Mouse (Mus musculus) left cerebral cortex, postnatal 10 days (tissue): ENCODE measurements around the gene Relt. TPM values are rescaled to one million over a fixed set of nuclear protein-coding genes. Genes with fewer than 3 reads are reported as not detected.
A peak's percentile ranks its signal among the peaks of the same experiment; 100 is the strongest.

Experiments used
- DNase-seq, 2 experiments: peaks; one replicate each; pipeline ENCODE4 v3.0.0; 2021 to 2022; ENCODE audit warnings: low spot score in 2 of 2, mixed read lengths in 1 of 2; ENCODE audit errors: extremely low spot score in 1 of 2
- intact Hi-C: fragments of 180-260 bp; cut with DNase I; formaldehyde crosslinking; loops from one replicate; pipeline ENCODE4 v1.15.1; 2025
- total RNA-seq, 2 experiments: library from RNA; stranded (reverse); gene quantifications; 2 replicates each; pipeline ENCODE4 v1.2.3; 2021

Relt gene
- total RNA-seq, 2 experiments from 2014 or later: 9.0 to 9.4 TPM

GRCm38 (mm10) chr7:100881531-100881930, 18.3 kb upstream of the Relt start:
- peak in 1 of 2 experiments; percentile 22 for DNase-seq
- intact Hi-C loops: no loop called here

GRCm38 (mm10) chr7:100879595-100879994, 16.3 kb upstream of the Relt start:
- intact Hi-C loops: no loop called here
- peak in 1 of 2 experiments; percentile 89 for DNase-seq

DNA sequence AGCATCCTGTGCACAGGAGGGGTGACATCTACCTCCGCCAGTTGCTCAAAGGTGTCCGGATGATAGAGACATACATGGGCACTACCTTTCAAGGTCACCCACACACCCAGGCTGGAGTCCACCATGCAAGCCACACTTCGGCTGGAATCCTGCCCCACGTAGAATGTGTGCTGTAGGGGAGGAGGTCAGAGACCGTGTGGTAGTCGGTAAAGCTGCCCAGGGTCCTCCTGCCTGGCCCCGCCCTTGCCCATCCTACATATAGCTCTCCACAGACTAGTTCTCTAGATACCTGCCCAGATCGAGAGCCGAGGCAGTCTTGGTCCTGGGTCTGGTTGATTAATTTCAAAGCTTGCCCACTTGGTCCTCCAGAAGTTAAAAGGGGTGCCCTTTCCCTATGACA, 13.5 kb upstream of the Relt start:
- intact Hi-C loops: no loop called here
- no peak for DNase-seq

DNA sequence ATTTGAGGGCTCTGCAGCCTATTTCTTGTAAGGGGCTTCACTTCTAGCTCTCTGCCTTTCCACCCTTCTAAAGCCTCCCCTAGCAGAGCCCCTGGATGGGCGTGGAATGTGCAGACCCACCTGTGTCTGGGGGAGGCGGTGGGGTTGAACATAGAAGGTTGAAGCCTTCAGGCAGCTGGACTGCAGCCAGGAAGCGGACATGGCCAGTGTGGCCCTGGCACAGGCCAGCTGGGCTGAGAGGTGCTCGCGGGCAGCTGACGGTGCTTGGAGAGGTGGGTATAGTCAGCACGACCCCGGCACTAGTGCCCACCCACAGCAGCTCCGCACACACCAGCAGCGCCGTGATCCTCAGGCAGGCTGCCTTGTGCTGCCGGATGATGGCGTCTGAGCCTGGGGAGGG, 13.0 kb upstream of the Relt start:
- intact Hi-C loops: no loop called here

DNA sequence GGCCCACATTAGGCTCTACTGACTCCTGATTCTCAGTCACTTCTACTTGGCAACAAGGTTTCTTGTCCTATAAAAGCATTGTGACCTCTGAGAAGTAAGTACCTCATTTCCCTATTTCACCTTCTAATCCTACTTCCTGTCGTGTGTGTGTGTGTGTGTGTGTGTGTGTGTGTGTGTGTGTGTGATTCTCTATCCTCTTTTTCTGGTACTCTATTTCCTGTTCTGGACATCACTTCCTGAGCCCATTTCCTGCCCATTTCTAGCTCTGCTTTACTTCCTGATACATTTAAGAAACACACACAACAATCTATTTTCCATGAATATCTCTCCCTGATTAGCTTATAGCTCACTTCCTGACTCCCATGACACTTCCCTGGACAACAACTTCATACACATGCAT, 12.6 kb upstream of the Relt start:
- no peak for DNase-seq
- intact Hi-C loops: no loop called here

More for the DNA sequence above, 13.0 kb upstream of the Relt start:
- DNase-seq: peak in 1 of 2 experiments; percentile 59

DNA sequence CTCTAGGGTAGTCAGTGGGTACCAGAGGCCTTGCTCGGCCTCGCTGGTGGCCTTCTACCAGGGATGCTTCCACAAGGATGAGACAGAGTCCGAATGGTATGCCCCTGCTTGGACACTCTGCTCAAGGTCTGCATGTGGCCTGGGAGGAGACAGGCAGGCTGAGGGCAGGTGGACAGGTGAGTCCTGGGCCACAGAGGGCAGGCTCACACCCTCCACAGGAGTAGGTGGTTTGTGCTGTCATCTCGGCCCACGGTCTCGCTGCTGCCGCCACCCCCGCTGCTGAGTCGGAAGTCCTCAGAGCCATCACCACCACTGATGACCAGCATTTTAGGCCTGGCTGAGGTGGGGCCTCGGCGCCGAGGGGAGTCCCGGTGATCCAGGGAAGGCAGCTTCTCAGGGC, 10.0 kb upstream of the Relt start:
- intact Hi-C loops: no loop called here
- DNase-seq: no peak

DNA sequence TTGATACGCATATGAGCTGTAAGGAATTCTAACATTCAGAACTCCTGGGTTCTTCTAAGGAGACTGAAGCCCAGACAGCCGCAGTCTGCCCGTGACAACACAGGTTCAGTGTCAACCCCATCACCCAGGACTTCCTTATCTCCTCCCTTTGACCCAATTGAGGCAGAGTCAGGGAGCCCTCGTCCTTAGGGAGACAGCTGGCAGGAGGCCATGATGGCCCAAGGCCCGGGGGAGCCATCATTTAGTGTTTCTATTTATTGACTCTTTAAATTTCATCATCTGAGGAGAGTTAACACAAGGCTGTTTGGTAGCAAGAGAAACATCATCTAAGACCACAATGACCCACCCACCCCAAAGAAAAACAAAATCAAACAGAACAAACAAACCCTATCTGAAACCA, 8.6 kb upstream of the Relt start:
- intact Hi-C loops: no loop called here
- peak in 1 of 2 experiments; percentile 57 for DNase-seq

- intact Hi-C loops: no loop called here
- no peak for DNase-seq
Observed at GRCm38 (mm10) chr7:100871355-100871754, 8.1 kb upstream of the Relt start.

GRCm38 (mm10) chr7:100869877-100870629, 6.8 kb upstream of the Relt start:
- intact Hi-C loops: loop anchor here (10.0 kb wide), 2 partner anchors 185 to 345 kb away; no protein-coding TSS in a partner anchor
- DNase-seq: no peak

- no peak for DNase-seq
- intact Hi-C loops: loop anchor here (10.0 kb wide), 2 partner anchors 184 to 344 kb away; no protein-coding TSS in a partner anchor
Observed at GRCm38 (mm10) chr7:100868551-100868950, 5.3 kb upstream of the Relt start.

- no peak for DNase-seq
- intact Hi-C loops: loop anchor here (10.0 kb wide), 2 partner anchors 183 to 343 kb away; no protein-coding TSS in a partner anchor
Observed at GRCm38 (mm10) chr7:100867561-100867960, 4.3 kb upstream of the Relt start.

DNA sequence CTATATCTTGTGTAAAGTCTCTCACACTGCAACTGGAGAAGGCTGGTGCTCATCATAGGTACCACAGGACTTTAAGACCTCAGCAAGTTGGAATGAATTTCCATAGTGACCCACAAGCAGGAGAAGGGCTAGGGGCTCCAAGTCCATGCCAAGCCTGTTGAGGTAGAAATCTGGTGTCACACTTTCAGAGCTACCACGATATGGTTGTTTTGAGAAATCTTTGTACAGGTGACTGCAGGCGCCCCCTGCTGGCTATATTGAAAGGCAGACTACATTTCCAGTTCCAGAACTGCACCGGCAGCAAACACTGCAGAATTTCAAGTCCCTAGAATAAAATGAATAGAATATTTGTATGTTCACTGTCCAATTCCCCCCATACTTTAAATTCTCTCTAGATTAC, 3.4 kb upstream of the Relt start:
- intact Hi-C loops: loop anchor here (10.0 kb wide), 2 partner anchors 182 to 342 kb away; no protein-coding TSS in a partner anchor
- peak; percentile 71 to 73 for DNase-seq

GRCm38 (mm10) chr7:100862353-100862752, 893 bp downstream of the Relt start:
- intact Hi-C loops: loop anchor here (10.0 kb wide), 2 partner anchors 178 to 338 kb away; no protein-coding TSS in a partner anchor
- DNase-seq: no peak

- intact Hi-C loops: loop anchor here (10.0 kb wide), 2 partner anchors 176 to 336 kb away; no protein-coding TSS in a partner anchor
- DNase-seq: no peak
Observed at GRCm38 (mm10) chr7:100861209-100861608, 2.0 kb downstream of the Relt start.

DNA sequence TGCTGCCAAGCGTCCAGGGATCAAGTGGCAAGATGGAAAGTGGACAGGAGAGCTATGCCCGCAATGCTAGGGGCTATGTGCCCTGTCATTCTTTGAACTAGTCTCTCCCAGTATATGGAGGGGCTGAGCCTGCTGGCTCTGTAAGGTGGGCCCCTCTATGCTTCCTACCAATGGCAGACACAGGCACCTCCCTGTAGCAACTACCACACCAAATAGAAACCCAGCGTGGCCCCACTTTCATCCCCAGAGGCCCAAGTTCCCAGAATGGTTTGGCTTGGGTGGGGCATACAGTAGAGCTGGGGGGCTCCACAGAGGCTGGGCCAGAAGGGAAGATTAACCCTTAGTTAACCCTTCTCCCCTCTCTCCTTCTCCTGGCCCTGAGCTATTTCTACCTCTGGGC, 2.8 kb downstream of the Relt start:
- DNase-seq: no peak
- intact Hi-C loops: loop anchor here (10.0 kb wide), 2 partner anchors 176 to 336 kb away; no protein-coding TSS in a partner anchor

DNA sequence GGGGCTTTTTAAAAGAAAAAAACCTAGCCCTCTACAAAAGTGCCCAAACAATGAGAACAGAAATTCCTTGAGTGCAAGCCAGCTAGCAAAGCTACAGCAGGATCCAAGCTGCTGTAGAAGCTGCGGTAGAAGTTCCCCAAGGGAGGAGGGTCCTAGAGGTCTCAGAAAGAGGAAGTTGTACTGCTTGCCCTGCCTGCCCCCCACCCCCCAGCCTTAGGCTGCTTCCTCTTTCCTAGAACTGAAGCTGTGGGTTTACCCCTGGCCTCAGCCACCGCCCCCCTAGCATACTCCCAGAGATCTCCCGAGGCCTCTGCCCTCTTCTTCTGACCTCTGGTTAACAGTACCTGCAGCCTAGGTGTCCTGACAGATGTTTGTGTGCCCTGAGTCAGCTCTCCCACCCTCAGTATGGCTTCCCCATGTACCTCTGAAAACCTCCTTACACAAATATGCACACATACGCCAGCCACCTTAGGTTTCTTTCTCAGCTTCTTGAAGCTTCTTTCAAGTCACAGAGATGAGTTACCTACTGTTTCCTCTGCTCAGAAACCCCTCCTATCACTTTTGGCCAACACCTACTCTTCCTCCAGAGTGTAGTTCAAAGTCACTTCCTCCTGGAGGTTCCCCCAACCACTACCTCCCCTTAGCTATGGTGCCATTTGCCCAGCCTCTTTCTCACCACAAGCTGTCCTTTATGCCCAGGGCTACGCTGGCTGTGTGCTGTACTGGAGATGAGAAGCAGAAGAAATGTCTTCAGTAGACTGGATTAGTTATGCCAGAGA, 7.3 kb downstream of the Relt start:
- intact Hi-C loops: no loop called here
- peak in 1 of 2 experiments; percentile 68 for DNase-seq

- DNase-seq: no peak
- intact Hi-C loops: no loop called here
Observed at GRCm38 (mm10) chr7:100855300-100855699, 7.9 kb downstream of the Relt start.

DNA sequence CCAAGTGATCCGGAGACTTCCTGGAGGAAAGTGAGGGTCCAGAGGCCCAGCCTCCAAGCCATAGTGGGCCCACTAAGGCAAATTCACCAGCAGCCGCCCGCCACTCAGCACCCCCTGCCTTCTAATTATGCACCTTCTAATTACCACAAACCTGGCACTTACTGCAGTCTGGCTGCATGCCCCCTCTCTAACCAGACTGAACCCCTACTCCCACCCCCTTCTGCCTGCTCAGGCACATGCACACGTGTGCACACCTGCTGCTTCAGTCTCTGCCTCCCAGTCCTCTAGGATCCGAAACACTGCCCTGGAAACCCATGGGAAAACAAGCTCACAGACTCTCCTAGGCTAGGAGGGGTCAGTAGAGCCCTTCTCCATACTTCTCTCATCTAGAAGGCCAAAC, 8.4 kb downstream of the Relt start:
- intact Hi-C loops: no loop called here
- no peak for DNase-seq

DNA sequence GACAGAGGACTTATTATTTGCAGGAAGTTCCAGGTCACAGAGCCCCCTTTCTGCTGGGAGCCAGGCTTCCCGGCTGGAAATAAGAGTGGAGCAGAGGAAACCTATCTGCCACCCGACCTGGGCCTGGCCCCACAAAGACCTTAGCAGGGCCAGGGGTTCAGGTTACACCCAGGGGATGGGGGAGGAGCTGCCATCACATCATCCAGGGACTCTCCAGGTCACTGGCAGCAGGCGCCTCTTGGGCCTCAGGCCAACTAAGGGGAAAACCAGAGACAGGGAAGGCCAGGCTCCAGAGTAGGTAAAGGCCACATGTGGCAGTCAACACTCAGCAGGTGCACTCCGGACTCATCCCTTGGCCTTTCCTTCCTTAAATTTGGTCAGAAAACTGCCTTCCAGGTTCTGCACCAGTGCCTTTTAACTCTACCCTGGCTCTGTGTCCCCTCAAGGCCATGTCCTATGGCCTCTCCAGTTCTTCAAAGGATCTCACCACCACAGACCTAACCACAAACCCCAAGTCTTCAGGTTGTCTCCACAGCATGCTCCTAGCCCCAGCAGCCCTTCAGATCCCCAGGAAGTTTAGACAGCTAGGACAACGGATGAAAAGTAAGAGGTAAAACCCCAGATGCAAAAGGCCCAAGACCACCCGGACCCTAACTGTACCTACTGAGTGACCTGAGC, 9.0 kb downstream of the Relt start:
- no peak for DNase-seq
- intact Hi-C loops: no loop called here
